Comparison of ENCODE assay signal across 17 mouse cellular contexts in genomic region chr11:85638696-85639495, GRCm38 (mm10).
DNase-seq lines count a peak whose midpoint lies in the region; ATAC-seq lines count a peak whose summit lies in the region.
"Had no signal": no experiment of that assay in that cellular context is flagged by ENCODE, and none has a peak within 500 bp of the region (broad histone marks: within the 10 kb centered on the region; RNA-seq: fewer than 3 reads in every experiment).

No protein-coding gene starts in this region.

- no peaks in the 10 kb centered on the region; the same call in 1 of the 2 replicates for H3K27me3 ChIP-seq in forebrain, embryonic 15.5 days
- no peaks in the 10 kb centered on the region for H3K27me3 ChIP-seq in forebrain, embryonic 14.5 days (replicated peaks; ENCODE audit: control insufficient read depth, insufficient read depth, low read length)
- no peaks in the 10 kb centered on the region for H3K27me3 ChIP-seq in kidney, embryonic 14.5 days (ENCODE audit: control insufficient read depth, insufficient read depth, low read length)
- H3K27me3 ChIP-seq in kidney, embryonic 16.5 days (ENCODE audit: insufficient read depth, low read length): peaks cover 3% of the 10 kb centered on the region
- no peaks in the 10 kb centered on the region for H3K27me3 ChIP-seq in intestine, embryonic 15.5 days (replicated peaks)
- no peaks in the 10 kb centered on the region for H3K27me3 ChIP-seq in liver, embryonic 13.5 days
- H3K27me3 ChIP-seq: midbrain, embryonic 12.5 days had no signal

- H3K9me3 ChIP-seq in forebrain, embryonic 15.5 days: no peaks in the 10 kb centered on the region
- H3K9me3 ChIP-seq in forebrain, embryonic 14.5 days (replicated peaks; ENCODE audit: control insufficient read depth, low read length): no peaks in the 10 kb centered on the region
- no peaks in the 10 kb centered on the region for H3K9me3 ChIP-seq in kidney, embryonic 14.5 days (ENCODE audit: control insufficient read depth, low read length)
- H3K9me3 ChIP-seq in kidney, embryonic 16.5 days (ENCODE audit: low read length): no peaks in the 10 kb centered on the region
- H3K9me3 ChIP-seq in intestine, embryonic 15.5 days: no peaks in the 10 kb centered on the region
- H3K9me3 ChIP-seq in liver, embryonic 13.5 days (replicated peaks): no peaks in the 10 kb centered on the region
- H3K9me3 ChIP-seq: midbrain, embryonic 12.5 days had no signal

- H3K4me2 ChIP-seq in forebrain, embryonic 15.5 days (replicated peaks): no peak overlapping the region
- H3K4me2 ChIP-seq in forebrain, embryonic 14.5 days (ENCODE audit: low read length): no peak overlapping the region
- H3K4me2 ChIP-seq in kidney, embryonic 14.5 days (replicated peaks; ENCODE audit: low read depth, low read length): peak overlapping the region; percentile 10; the same call in 1 of the 2 replicates
- no peak overlapping the region; the same call in 1 of the 2 replicates for H3K4me2 ChIP-seq in kidney, embryonic 16.5 days (replicated peaks; ENCODE audit: low read depth, low read length)
- H3K4me2 ChIP-seq in intestine, embryonic 15.5 days (replicated peaks): peak overlapping the region; percentile 29; the same call in 1 of the 2 replicates
- 0 out of 2 replicates have a peak overlapping the region, but pooled peaks have one; percentile 13 for H3K4me2 ChIP-seq in liver, embryonic 13.5 days
- H3K4me2 ChIP-seq: midbrain, embryonic 12.5 days had no signal

- no peaks in the 10 kb centered on the region for H3K36me3 ChIP-seq in forebrain, embryonic 15.5 days
- H3K36me3 ChIP-seq in forebrain, embryonic 14.5 days (ENCODE audit: control insufficient read depth, insufficient read depth, low read length): no peaks in the 10 kb centered on the region
- no peaks in the 10 kb centered on the region for H3K36me3 ChIP-seq in kidney, embryonic 14.5 days (ENCODE audit: control insufficient read depth, insufficient read depth, low read length)
- no peaks in the 10 kb centered on the region for H3K36me3 ChIP-seq in kidney, embryonic 16.5 days (ENCODE audit: insufficient read depth, low read length)
- no peaks in the 10 kb centered on the region for H3K36me3 ChIP-seq in intestine, embryonic 15.5 days
- no peaks in the 10 kb centered on the region for H3K36me3 ChIP-seq in liver, embryonic 13.5 days
- H3K36me3 ChIP-seq: midbrain, embryonic 12.5 days had no signal

- DNase-seq in forebrain, embryonic 14.5 days (ENCODE audit: low spot score): no peak
- no peak for DNase-seq in liver, embryonic 13.5 days
- DNase-seq in adrenal gland, postnatal 14 days: no peak
- DNase-seq in ovary, postnatal 36 days (ENCODE audit: low spot score): no peak
- DNase-seq: cerebellum, postnatal 36 days; gastrocnemius, adult 2 months; heart, postnatal 14 days; lung, postnatal 36 days; right cerebral cortex, postnatal 25 days; thymus, postnatal 25 days had no signal

- H3K4me3 ChIP-seq in forebrain, embryonic 15.5 days: no peak overlapping the region
- H3K4me3 ChIP-seq in forebrain, embryonic 14.5 days (ENCODE audit: low read depth, low read length): no peak overlapping the region
- no peak overlapping the region for H3K4me3 ChIP-seq in kidney, embryonic 14.5 days (ENCODE audit: low read length)
- H3K4me3 ChIP-seq in kidney, embryonic 16.5 days (ENCODE audit: low read length): no peak overlapping the region
- H3K4me3 ChIP-seq in intestine, embryonic 15.5 days (replicated peaks): no peak overlapping the region
- H3K4me3 ChIP-seq in liver, embryonic 13.5 days (replicated peaks): no peak overlapping the region
- H3K4me3 ChIP-seq: gastrocnemius, adult 2 months; midbrain, embryonic 12.5 days had no signal

- WGBS in forebrain, embryonic 15.5 days: 58% methylated on average over 12 of the region's 12 CpGs
- WGBS in forebrain, embryonic 14.5 days: 65% methylated on average over 12 of the region's 12 CpGs
- 50% methylated on average over 12 of the region's 12 CpGs for WGBS in kidney, embryonic 14.5 days
- 56% methylated on average over 12 of the region's 12 CpGs for WGBS in kidney, embryonic 16.5 days
- WGBS in intestine, embryonic 15.5 days: 41% methylated on average over 12 of the region's 12 CpGs
- WGBS in liver, embryonic 13.5 days (ENCODE audit: insufficient replicate concordance): 67% methylated on average over 12 of the region's 12 CpGs

- H3K4me1 ChIP-seq in forebrain, embryonic 15.5 days: peaks cover 25% of the 10 kb centered on the region
- 0 out of 2 replicates have a peak, but pooled peaks cover 3% of the 10 kb centered on the region for H3K4me1 ChIP-seq in forebrain, embryonic 14.5 days (ENCODE audit: control insufficient read depth, insufficient read depth, low read length)
- peaks cover 19% of the 10 kb centered on the region for H3K4me1 ChIP-seq in kidney, embryonic 14.5 days (ENCODE audit: control insufficient read depth, insufficient read depth, low read length)
- peaks cover 37% of the 10 kb centered on the region for H3K4me1 ChIP-seq in kidney, embryonic 16.5 days (ENCODE audit: insufficient read depth, low read length)
- H3K4me1 ChIP-seq in intestine, embryonic 15.5 days (replicated peaks): peaks cover 5% of the 10 kb centered on the region; the same call in 1 of the 2 replicates
- H3K4me1 ChIP-seq in liver, embryonic 13.5 days (replicated peaks): peaks cover 40% of the 10 kb centered on the region

- no peak for ATAC-seq in forebrain, embryonic 15.5 days (replicated peaks)
- no peak for ATAC-seq in forebrain, embryonic 14.5 days
- no peak for ATAC-seq in kidney, embryonic 14.5 days (ENCODE audit: low FRiP score, low TSS enrichment)
- no peak for ATAC-seq in kidney, embryonic 16.5 days (ENCODE audit: low FRiP score, low TSS enrichment)
- ATAC-seq in intestine, embryonic 15.5 days: no peak
- no peak for ATAC-seq in liver, embryonic 13.5 days (ENCODE audit: low read depth)
- ATAC-seq: hindbrain, postnatal 0 days had no signal

- H3K9ac ChIP-seq in forebrain, embryonic 15.5 days (replicated peaks): no peak overlapping the region
- H3K9ac ChIP-seq in forebrain, embryonic 14.5 days (ENCODE audit: low read length): no peak overlapping the region
- no peak overlapping the region for H3K9ac ChIP-seq in kidney, embryonic 14.5 days (ENCODE audit: low read depth, low read length)
- no peak overlapping the region for H3K9ac ChIP-seq in kidney, embryonic 16.5 days (replicated peaks; ENCODE audit: low read length)
- no peak overlapping the region for H3K9ac ChIP-seq in intestine, embryonic 15.5 days
- H3K9ac ChIP-seq in liver, embryonic 13.5 days: no peak overlapping the region
- H3K9ac ChIP-seq: liver, embryonic 14.5 days; midbrain, embryonic 12.5 days had no signal

- H3K27ac ChIP-seq in forebrain, embryonic 15.5 days (replicated peaks): 0 out of 2 replicates have a peak overlapping the region, but pooled peaks have one; percentile 31
- H3K27ac ChIP-seq in forebrain, embryonic 14.5 days (ENCODE audit: low read depth, low read length): no peak overlapping the region
- H3K27ac ChIP-seq in kidney, embryonic 14.5 days (ENCODE audit: low read depth, low read length): peak overlapping the region; percentile 6; the same call in 1 of the 2 replicates
- H3K27ac ChIP-seq in kidney, embryonic 16.5 days (ENCODE audit: low read length): no peak overlapping the region
- H3K27ac ChIP-seq in intestine, embryonic 15.5 days: no peak overlapping the region
- H3K27ac ChIP-seq in liver, embryonic 13.5 days: no peak overlapping the region
- H3K27ac ChIP-seq: gastrocnemius, adult 2 months; hindbrain, postnatal 0 days; liver, embryonic 14.5 days; midbrain, embryonic 12.5 days had no signal

Comparison
In these comparisons a context has a peak if more than half of its experiments do, and no peak if none do; other contexts are left out.
1. H3K27ac ChIP-seq: peak in forebrain, embryonic 15.5 days (single experiment) and kidney, embryonic 14.5 days (single experiment); none in forebrain, embryonic 14.5 days (single experiment), kidney, embryonic 16.5 days (single experiment), intestine, embryonic 15.5 days (single experiment) and liver, embryonic 13.5 days (single experiment).
2. H3K4me2 ChIP-seq: peak in kidney, embryonic 14.5 days (single experiment), intestine, embryonic 15.5 days (single experiment) and liver, embryonic 13.5 days (single experiment); none in forebrain, embryonic 15.5 days (single experiment), forebrain, embryonic 14.5 days (single experiment) and kidney, embryonic 16.5 days (single experiment).